Mouse (Mus musculus) yolk sac, embryonic 10.5 days (tissue): Measurements from ENCODE around the gene B4galt1.

Experiments used
- DNase-seq: peaks from one replicate; pipeline ENCODE4 v3.0.0-alpha.2; 2017; ENCODE audit warnings: low spot score

Gene B4galt1

GRCm38 (mm10) chr4:40778656-40779055 lies 75.1 kb downstream of the B4galt1 start:
- no peak for DNase-seq

- no peak for DNase-seq
Measured at GRCm38 (mm10) chr4:40777116-40777515, 76.7 kb downstream of the B4galt1 start.

GRCm38 (mm10) chr4:40776416-40776815 lies 77.4 kb downstream of the B4galt1 start:
- no peak for DNase-seq

- peak; percentile 78 for DNase-seq
Measured at GRCm38 (mm10) chr4:40774279-40775259, 79.2 kb downstream of the B4galt1 start.

GRCm38 (mm10) chr4:40759876-40760275 lies 93.9 kb downstream of the B4galt1 start:
- DNase-seq, result no peak

- DNase-seq, result peak; percentile 95
Measured at GRCm38 (mm10) chr4:40757780-40758420, 95.9 kb downstream of the B4galt1 start, which contains the start of gene Smu1. TSS of gene Smu1 (minus strand) at chr4:40757923.

- no peak for DNase-seq
Measured at GRCm38 (mm10) chr4:40757157-40757779, 96.5 kb downstream of the B4galt1 start.
